Mouse (Mus musculus): Measurements from ENCODE around the gene Arhgap30.

DNA sequence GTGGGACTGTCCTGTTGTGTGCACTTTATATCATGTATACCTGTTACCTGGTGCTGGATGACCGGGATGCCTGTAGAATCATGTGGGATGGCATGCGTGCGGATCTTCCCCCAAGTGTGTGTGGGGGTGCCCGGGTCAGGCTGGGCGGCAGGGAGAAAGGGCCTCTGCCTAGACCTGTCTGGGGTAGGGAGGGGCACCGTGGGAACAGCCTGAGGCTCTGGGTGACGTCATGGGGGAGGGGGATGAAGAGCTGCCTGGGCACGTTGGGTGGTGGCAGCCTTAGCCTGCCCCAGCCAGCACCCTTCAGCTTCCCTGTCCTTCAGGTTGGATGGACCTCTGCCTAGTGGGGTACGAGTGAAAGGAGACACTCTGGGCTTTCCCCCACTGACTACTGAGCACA lies 4.4 kb upstream of the Arhgap30 start:
- no peak for TF ChIP-seq POLR2A (IDR thresholded peaks at IDR 0.05; ENCODE audit: control insufficient read depth, extremely low read depth, insufficient read depth, low read length, poor library complexity)
- no peak for TF ChIP-seq CTCF (IDR thresholded peaks at IDR 0.05; ENCODE audit: borderline replicate concordance, control insufficient read depth, extremely low read depth, insufficient read depth, low read length, poor library complexity)
